Mouse (Mus musculus): ENCODE measurements around the gene Zbtb4.

- no peak for TF ChIP-seq CTCF (conservative IDR thresholded peaks at IDR 0.05; ENCODE audit: low read length)
- TF ChIP-seq NANOG (IDR thresholded peaks at IDR 0.05; ENCODE audit: borderline replicate concordance, low read length) = no peak
These were observed 10.8 kb downstream of the Zbtb4 start for GRCm38 (mm10) chr11:69776488-69776887.
